Mouse (Mus musculus) gastrocnemius, postnatal 36 days (tissue): ENCODE results near the gene Kif23. TPM values are rescaled to one million over a fixed set of nuclear protein-coding genes. Genes with fewer than 3 reads are reported as not detected.

ENCODE experiments used
- DNase-seq, 2 experiments: peaks; one replicate each; pipeline ENCODE4 v3.0.0; 2022
- intact Hi-C: fragments of 180-260 bp; cut with DNase I; formaldehyde crosslinking; loops from one replicate; pipeline ENCODE4 v1.15.1; 2025
- total RNA-seq, 2 experiments: library from RNA; stranded (reverse); gene quantifications; 2 replicates each; pipeline ENCODE4 v1.2.3; 2021

The Kif23 gene
- total RNA-seq, 2 experiments from 2014 or later: 0.81 to 1.8 TPM

- intact Hi-C loops: loop anchor here (5.0 kb wide), 1 partner anchor 295 kb away; no protein-coding TSS in a partner anchor
- no peak for DNase-seq
These were observed 5.7 kb upstream of the Kif23 start for GRCm38 (mm10) chr9:61952241-61952640.

- intact Hi-C loops: loop anchor here (5.0 kb wide), 1 partner anchor 40 kb away; no protein-coding TSS in a partner anchor
- DNase-seq: peak; percentile 52
These were observed 1.1 kb upstream of the Kif23 start for GRCm38 (mm10) chr9:61947402-61948346.

- intact Hi-C loops: loop anchor here (5.0 kb wide), 1 partner anchor 41 kb away; no protein-coding TSS in a partner anchor
- no peak for DNase-seq
These were observed 482 bp downstream of the Kif23 start for GRCm38 (mm10) chr9:61945973-61946611.

- intact Hi-C loops: no loop called here
- DNase-seq: no peak
These were observed 5.5 kb downstream of the Kif23 start for GRCm38 (mm10) chr9:61941054-61941453.

- intact Hi-C loops: no loop called here
- DNase-seq: no peak
These were observed 13.2 kb downstream of the Kif23 start for GRCm38 (mm10) chr9:61933333-61933732.

- no peak for DNase-seq
- intact Hi-C loops: no loop called here
These were observed 14.6 kb downstream of the Kif23 start for GRCm38 (mm10) chr9:61932009-61932408.

GRCm38 (mm10) chr9:61925086-61925660 lies 21.4 kb downstream of the Kif23 start:
- intact Hi-C loops: loop anchor here (10.0 kb wide), 1 partner anchor 1960 kb away; no protein-coding TSS in a partner anchor
- DNase-seq: no peak

GRCm38 (mm10) chr9:61920331-61920730 lies 26.2 kb downstream of the Kif23 start:
- DNase-seq: no peak
- intact Hi-C loops: loop anchor here (10.0 kb wide), 1 partner anchor 1964 kb away; no protein-coding TSS in a partner anchor

- intact Hi-C loops: no loop called here
- DNase-seq: no peak
These were observed 27.1 kb downstream of the Kif23 start for GRCm38 (mm10) chr9:61919464-61919863.

- DNase-seq: no peak
These were observed 29.1 kb downstream of the Kif23 start for GRCm38 (mm10) chr9:61917436-61917835.

GRCm38 (mm10) chr9:61916986-61917385 lies 29.6 kb downstream of the Kif23 start:
- intact Hi-C loops: no loop called here
- no peak for DNase-seq

More at GRCm38 (mm10) chr9:61917436-61917835, 29.1 kb downstream of the Kif23 start:
- intact Hi-C loops: no loop called here

GRCm38 (mm10) chr9:61915393-61916005 lies 31.1 kb downstream of the Kif23 start:
- intact Hi-C loops: no loop called here

GRCm38 (mm10) chr9:61914917-61915300 lies 31.7 kb downstream of the Kif23 start:
- DNase-seq: no peak
- intact Hi-C loops: no loop called here

More at GRCm38 (mm10) chr9:61915393-61916005, 31.1 kb downstream of the Kif23 start:
- no peak for DNase-seq

GRCm38 (mm10) chr9:61914203-61914916 lies 32.2 kb downstream of the Kif23 start, which contains the start of gene Rplp1:
Gene Rplp1, minus strand, starts transcription at chr9:61914542.
- DNase-seq: peak; percentile 94 to 95
- intact Hi-C loops: no loop called here

- intact Hi-C loops: no loop called here
- DNase-seq: no peak
These were observed 35.1 kb downstream of the Kif23 start for GRCm38 (mm10) chr9:61911300-61912128.

GRCm38 (mm10) chr9:61910526-61911256 lies 35.9 kb downstream of the Kif23 start:
- intact Hi-C loops: no loop called here
- no peak for DNase-seq

GRCm38 (mm10) chr9:61909633-61910032 lies 36.9 kb downstream of the Kif23 start:
- intact Hi-C loops: no loop called here
- DNase-seq: no peak

- intact Hi-C loops: no loop called here
- no peak for DNase-seq
These were observed 37.7 kb downstream of the Kif23 start for GRCm38 (mm10) chr9:61908832-61909407.
